Mouse (Mus musculus) frontal cortex, postnatal 10 days (tissue): ENCODE results near the gene Tent5d.

Experiments
- DNase-seq, 2 experiments: peaks; one replicate each; pipeline ENCODE4 v3.0.0; 2022; ENCODE audit warnings: low spot score in 2 of 2, mixed read lengths in 1 of 2

Gene Tent5d

GRCm38 (mm10) chrX:107792290-107792689 lies at the start of gene Tent5d:
TSS of gene Tent5d (plus strand) at chrX:107792590.
- no peak for DNase-seq

- no peak for DNase-seq
Observed at GRCm38 (mm10) chrX:107767896-107768295, 24.5 kb upstream of the Tent5d start.

- DNase-seq: no peak
Observed at GRCm38 (mm10) chrX:107790136-107790535, 2.3 kb upstream of the Tent5d start.

DNA sequence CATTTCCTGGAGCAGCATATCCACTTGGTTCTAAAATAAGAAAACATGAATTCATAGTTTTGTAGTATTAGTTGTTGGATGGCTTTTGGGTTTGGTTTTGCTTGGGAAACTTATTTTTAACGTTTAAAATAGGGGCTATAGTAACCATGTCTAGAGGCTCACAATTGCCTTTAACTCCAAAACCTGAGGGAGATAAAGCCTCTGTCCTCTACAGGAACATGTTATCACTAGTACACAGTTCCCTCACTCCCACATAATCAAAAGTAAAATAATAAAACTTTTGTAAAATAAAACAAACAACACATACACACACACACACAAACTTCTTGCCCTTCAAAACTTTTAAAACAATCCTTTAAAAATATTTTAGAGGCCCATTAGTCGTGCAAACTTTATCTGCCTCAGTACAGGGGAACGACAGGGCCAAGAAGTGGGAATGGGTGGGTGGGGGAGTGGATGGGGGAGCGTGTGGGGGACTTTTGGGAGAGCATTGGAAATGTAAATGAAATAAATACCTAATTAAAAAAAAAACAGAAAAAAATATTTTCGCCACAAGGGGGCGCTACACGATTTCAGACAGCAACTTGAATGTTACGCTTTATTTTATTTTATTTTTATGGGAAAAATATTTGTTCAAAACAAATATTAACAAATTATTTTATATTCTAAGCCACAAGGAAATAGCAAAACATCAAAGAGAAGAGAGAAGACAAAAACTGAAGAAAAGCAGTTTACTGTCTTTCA lies 1.5 kb upstream of the Tent5d start:
- DNase-seq: no peak

DNA sequence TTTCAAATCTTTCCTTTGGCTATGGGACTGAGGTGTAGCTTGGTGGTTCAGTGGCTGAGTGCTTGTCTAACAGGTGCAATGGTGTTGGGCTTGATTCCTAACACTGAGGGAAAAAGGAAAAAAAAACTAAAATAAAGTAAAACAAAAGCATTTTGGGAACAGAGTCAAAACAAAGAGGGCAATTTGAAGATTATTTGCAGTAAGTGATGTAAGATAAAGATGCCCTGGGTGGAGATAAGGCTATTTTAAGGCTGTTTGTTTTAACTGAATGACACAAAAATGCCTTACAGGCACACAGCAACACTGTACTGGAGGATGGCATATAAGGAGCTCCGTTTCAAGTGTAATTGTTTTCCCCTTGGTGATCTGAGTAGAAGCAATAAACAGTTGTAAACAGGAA lies 3.4 kb downstream of the Tent5d start:
- DNase-seq: no peak

GRCm38 (mm10) chrX:107796919-107797318 lies 4.5 kb downstream of the Tent5d start:
- no peak for DNase-seq

- DNase-seq: no peak
Observed at GRCm38 (mm10) chrX:107812120-107812519, 19.7 kb downstream of the Tent5d start.

- DNase-seq: peak; percentile 4 to 11
Observed at GRCm38 (mm10) chrX:107815502-107816217, 23.3 kb downstream of the Tent5d start.

- DNase-seq: peak; percentile 65 to 77
Observed at GRCm38 (mm10) chrX:107816218-107816554, 23.8 kb downstream of the Tent5d start, which contains the start of gene 2610002M06Rik. TSS of gene 2610002M06Rik (minus strand) at chrX:107816334.

DNA sequence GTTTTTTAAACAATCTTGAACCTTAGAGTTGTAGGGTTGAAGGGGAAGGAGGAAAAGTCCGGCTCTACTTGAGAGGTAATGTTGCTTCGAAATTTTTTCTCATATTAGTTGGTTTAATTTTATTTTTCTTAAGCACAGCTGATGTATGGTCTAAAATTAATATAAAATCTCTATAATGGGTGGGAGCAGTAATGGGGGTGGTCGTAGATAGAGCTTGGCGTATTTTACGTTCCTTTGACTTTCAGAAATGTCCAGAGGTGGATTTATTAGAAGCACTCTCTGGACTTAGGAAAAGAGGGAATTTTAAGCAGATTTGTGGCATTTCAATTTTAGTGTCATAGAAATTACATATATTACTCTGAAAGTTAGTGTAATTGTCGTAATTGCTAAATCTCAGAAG lies 24.3 kb downstream of the Tent5d start:
- no peak for DNase-seq

DNA sequence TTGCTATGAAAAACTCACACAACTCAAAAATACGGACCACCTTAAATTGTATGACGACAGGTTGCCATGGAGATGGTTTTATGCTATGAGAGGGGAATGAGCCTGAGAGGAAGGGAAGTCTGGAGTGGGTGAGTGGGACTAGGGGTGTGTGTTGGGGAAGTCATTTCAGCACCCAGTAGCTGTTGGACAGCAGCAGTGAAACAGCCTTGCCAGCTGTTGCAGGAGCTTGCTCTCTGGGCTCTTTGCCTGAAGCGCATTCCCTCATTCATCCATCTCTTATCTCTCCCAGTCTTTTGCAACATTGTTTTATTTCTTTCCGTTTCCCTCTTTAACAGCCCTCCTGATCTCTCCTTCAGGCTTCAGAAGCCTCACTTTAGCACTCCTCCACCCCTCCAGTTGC lies 65.8 kb downstream of the Tent5d start:
- no peak for DNase-seq
